ENCODE assay signal across 11 mouse cellular contexts in the genomic region with DNA sequence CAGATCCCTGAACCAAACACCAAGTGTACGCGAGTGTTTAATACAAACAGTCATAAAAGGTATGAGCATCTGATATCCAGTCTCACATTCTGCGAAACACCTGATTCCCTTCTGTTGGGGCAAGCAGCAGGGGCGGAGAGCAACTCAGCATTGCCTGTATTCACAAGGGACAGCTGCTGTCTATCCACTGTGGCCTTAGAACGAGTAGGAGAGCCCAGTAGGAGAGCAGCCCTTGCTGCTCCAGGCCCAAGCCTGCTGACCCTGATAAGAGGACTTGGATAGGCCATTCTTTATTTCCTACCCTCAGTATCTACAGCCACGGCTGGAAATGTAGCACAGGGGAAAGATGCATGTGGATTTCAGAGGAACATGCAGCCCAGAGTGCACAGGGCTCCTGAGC.
"Had no signal": no experiment of that assay in that cellular context is flagged by ENCODE, and none has a peak within 500 bp of the region (broad histone marks: within the 10 kb centered on the region; RNA-seq: fewer than 3 reads in every experiment).

No protein-coding gene starts in this region.

- H3K4me3 ChIP-seq: left cerebral cortex, adult 2 months; liver, embryonic 13.5 days; stomach, embryonic 15.5 days had no signal

- H3K4me1 ChIP-seq: stomach, embryonic 15.5 days had no signal

- ATAC-seq: intestine, postnatal 0 days had no signal

- H3K36me3 ChIP-seq: stomach, embryonic 15.5 days had no signal

- H3K9me3 ChIP-seq: liver, embryonic 13.5 days; stomach, embryonic 15.5 days had no signal

- H3K9ac ChIP-seq: liver, embryonic 13.5 days; stomach, embryonic 15.5 days had no signal

- DNase-seq: liver, embryonic 13.5 days; lung, adult 2 months; lung, postnatal 14 days; lung, postnatal 4 days; midbrain, embryonic 14.5 days; right cerebral cortex, postnatal 25 days; spleen, adult 18-20 months; thymus, postnatal 25 days had no signal

- H3K27me3 ChIP-seq: liver, embryonic 13.5 days; stomach, embryonic 15.5 days had no signal

- H3K4me2 ChIP-seq: liver, embryonic 13.5 days; stomach, embryonic 15.5 days had no signal

- H3K27ac ChIP-seq: left cerebral cortex, adult 2 months; liver, embryonic 13.5 days; stomach, embryonic 15.5 days had no signal
